Mouse (Mus musculus): Measurements from ENCODE around the gene Vmn2r80. TPM values are rescaled to one million over a fixed set of nuclear protein-coding genes. Genes with fewer than 3 reads are reported as not detected.

The Vmn2r80 gene
- polyA plus RNA-seq, 1 experiment from 2014 or later, result not detected

DNA sequence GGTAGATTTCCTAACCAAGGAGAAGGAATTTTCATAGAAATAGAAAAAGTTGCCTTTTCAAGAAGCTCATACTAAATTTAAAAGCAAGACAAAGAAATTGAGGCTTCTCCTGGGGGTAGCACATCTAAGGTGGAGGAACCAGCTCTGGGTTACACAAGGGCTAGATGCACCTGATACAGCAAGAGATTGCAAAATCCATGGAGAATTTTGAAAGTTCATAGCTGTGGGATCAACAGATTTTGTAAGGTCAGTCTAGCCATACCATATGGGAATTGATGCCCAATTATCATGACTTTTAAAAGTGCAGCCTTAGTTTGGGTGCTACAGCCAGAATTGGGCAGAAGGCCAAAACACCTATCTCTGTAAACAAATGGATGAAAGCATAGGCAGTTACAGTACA is 71.9 kb downstream of the Vmn2r80 start:
- Histone ChIP-seq H3K27me3 (ENCODE audit: control insufficient read depth, insufficient read depth, low read length) (no peaks in the 10 kb centered on the region), H3K9ac (ENCODE audit: low read depth, low read length) (no peak overlapping the region), H3K4me2 (replicated peaks; ENCODE audit: low read depth, low read length) (no peak overlapping the region), H3K9me3 (ENCODE audit: control insufficient read depth, low read length) (no peaks in the 10 kb centered on the region), H3K27ac (ENCODE audit: low read depth, low read length) (no peak overlapping the region), H3K4me1 (ENCODE audit: control insufficient read depth, insufficient read depth, low read length) (no peaks in the 10 kb centered on the region), H3K36me3 (ENCODE audit: control insufficient read depth, insufficient read depth, low read length) (no peaks in the 10 kb centered on the region), H3K4me3 (ENCODE audit: low read length) (no peak overlapping the region)
- ATAC-seq (ENCODE audit: low FRiP score, low TSS enrichment), result no peak

DNA sequence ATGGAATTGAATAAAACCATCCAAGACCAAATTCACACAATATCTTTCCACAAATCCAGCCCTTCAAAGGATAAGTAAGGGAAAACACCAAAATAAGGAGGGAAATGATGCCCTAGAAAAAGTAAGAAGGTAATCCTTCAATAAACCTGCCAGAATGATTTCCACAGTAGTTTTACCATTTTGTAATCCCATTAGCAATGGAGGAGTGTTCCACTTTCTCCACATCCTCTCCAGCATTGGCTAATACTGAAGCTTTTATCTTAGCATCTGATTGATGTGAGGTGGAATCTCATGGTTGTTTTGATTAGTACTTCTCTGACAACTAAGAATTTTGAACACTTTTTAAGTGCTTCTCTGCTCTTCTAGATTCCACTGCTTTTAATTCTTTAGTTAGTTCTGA is 73.0 kb downstream of the Vmn2r80 start:
- Histone ChIP-seq H3K9me3 (ENCODE audit: control insufficient read depth, low read length) (no peaks in the 10 kb centered on the region), H3K27ac (ENCODE audit: low read depth, low read length) (no peak overlapping the region), H3K4me2 (replicated peaks; ENCODE audit: low read depth, low read length) (no peak overlapping the region), H3K27me3 (ENCODE audit: control insufficient read depth, insufficient read depth, low read length) (no peaks in the 10 kb centered on the region), H3K9ac (ENCODE audit: low read depth, low read length) (no peak overlapping the region), H3K4me1 (ENCODE audit: control insufficient read depth, insufficient read depth, low read length) (no peaks in the 10 kb centered on the region), H3K4me3 (ENCODE audit: low read length) (no peak overlapping the region), H3K36me3 (ENCODE audit: control insufficient read depth, insufficient read depth, low read length) (no peaks in the 10 kb centered on the region)
- no peak for ATAC-seq (ENCODE audit: low FRiP score, low TSS enrichment)

DNA sequence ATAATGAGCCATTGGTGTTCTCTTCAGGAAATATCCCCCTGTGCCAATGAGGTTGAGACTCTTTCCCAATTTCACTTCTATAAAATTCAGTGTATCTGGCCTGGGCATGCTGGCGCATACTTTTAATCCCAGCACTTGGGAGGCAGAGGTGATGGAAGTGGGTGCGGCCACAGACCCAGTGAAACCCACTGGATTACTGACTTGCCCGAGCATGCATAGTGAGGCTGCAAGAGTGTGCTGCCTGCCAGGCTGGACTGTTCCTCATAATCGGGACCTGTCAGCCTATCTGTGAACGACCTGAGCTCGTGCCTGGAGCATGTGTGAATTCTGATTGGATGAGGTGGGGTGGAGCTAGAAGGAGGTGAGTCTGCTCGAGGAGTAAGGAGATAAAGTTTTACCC is 73.6 kb downstream of the Vmn2r80 start:
- WGBS, result 84% methylated on average over 7 of the region's 7 CpGs
- no peaks in the 10 kb centered on the region for H3K36me3 ChIP-seq (ENCODE audit: control insufficient read depth, insufficient read depth, low read length)
- no peaks in the 10 kb centered on the region for H3K27me3 ChIP-seq (ENCODE audit: control insufficient read depth, insufficient read depth, low read length)

More for the DNA sequence above, 73.6 kb downstream of the Vmn2r80 start:
- Histone ChIP-seq H3K4me2 (replicated peaks; ENCODE audit: low read depth, low read length) (no peak overlapping the region), H3K4me1 (ENCODE audit: control insufficient read depth, insufficient read depth, low read length) (no peaks in the 10 kb centered on the region), H3K9ac (ENCODE audit: low read depth, low read length) (no peak overlapping the region), H3K27ac (ENCODE audit: low read depth, low read length) (no peak overlapping the region), H3K9me3 (ENCODE audit: control insufficient read depth, low read length) (no peaks in the 10 kb centered on the region), H3K4me3 (ENCODE audit: low read length) (no peak overlapping the region)
- no peak for ATAC-seq (ENCODE audit: low FRiP score, low TSS enrichment)

Other genes with a start within 250 kb of the Vmn2r80 start
- not detected in 2 replicates for gene Olfr1354, start 235.6 kb upstream of the Vmn2r80 start, polyA plus RNA-seq (2014; fragmentation: Nextera tagmentation; extraction: Ambion mirVana)
- not detected in 2 replicates for gene Olfr8, start 198.1 kb upstream of the Vmn2r80 start, polyA plus RNA-seq (2014; fragmentation: Nextera tagmentation; extraction: Ambion mirVana)
- not detected in 2 replicates for gene Olfr1353, start 185.5 kb upstream of the Vmn2r80 start, polyA plus RNA-seq (2014; fragmentation: Nextera tagmentation; extraction: Ambion mirVana)
- not detected in 2 replicates for gene Olfr1352, start 167.7 kb upstream of the Vmn2r80 start, polyA plus RNA-seq (2014; fragmentation: Nextera tagmentation; extraction: Ambion mirVana)
- not detected in 2 replicates for gene Olfr1351, start 136.3 kb upstream of the Vmn2r80 start, polyA plus RNA-seq (2014; fragmentation: Nextera tagmentation; extraction: Ambion mirVana)
- 0.27 TPM in 1 of 2 replicates, not detected in the other for gene Olfr57, start 120.0 kb upstream of the Vmn2r80 start, polyA plus RNA-seq (2014; fragmentation: Nextera tagmentation; extraction: Ambion mirVana)
- gene 2610008E11Rik, start 51.2 kb upstream of the Vmn2r80 start, polyA plus RNA-seq (2014; fragmentation: Nextera tagmentation; extraction: Ambion mirVana), result 15.7 and 30.3 TPM in 2 replicates
- not detected in 2 replicates for gene Vmn2r81, start 98.9 kb downstream of the Vmn2r80 start, polyA plus RNA-seq (2014; fragmentation: Nextera tagmentation; extraction: Ambion mirVana)
- gene Vmn2r82, start 207.8 kb downstream of the Vmn2r80 start, polyA plus RNA-seq (2014; fragmentation: Nextera tagmentation; extraction: Ambion mirVana), result not detected in 2 replicates